Mouse (Mus musculus) thymus, adult 2 months (tissue): ENCODE data around the gene Rtn4rl1.

ENCODE experiments used
- CTCF ChIP-seq: fragments of 200-500 bp; IDR thresholded peaks from 2 replicates; pipeline ENCODE4 v1.5.1; 2012; ENCODE audit warnings: mild to moderate bottlenecking, control low read depth, low read length, moderate library complexity, borderline replicate concordance; ENCODE audit not compliant: control insufficient read depth, poor library complexity, insufficient read depth; ENCODE audit errors: extremely low read depth
- POLR2A ChIP-seq: fragments of 200-500 bp; IDR thresholded peaks from 2 replicates; pipeline ENCODE4 v1.6.1; 2012; ENCODE audit warnings: mild to moderate bottlenecking, low read length, control low read depth, moderate library complexity; ENCODE audit not compliant: control insufficient read depth, poor library complexity, insufficient read depth; ENCODE audit errors: extremely low read depth

DNA sequence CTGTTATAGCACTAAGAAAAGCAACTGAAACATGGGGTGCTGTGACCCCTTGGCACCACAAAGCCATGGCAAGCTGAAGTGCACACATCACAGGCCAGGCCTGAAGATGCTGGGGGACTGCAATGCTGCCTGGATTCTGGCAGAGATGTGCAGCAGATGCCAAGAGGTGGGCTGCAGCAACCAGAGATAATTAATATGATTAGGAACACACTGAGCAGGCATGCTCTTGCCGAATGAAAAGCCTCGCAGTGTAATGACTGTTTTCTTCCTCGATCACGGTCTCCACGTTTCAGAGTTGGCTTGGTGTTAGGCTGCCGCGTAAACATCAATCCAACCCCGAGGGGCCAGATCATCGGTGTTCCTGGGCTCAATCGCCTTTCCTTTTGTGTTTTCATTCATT is 106.2 kb downstream of the Rtn4rl1 start:
- TF ChIP-seq CTCF (no peak), POLR2A (no peak)
